Mouse (Mus musculus): Measurements from ENCODE around the gene Zfp652. TPM values are rescaled to one million over a fixed set of nuclear protein-coding genes. Genes with fewer than 3 reads are reported as not detected.
"Not testable (repeated sequence)": the region's sequence is repeated elsewhere in the genome, so short reads cannot be mapped to it uniquely, and the experiment has no call there.

Zfp652 gene
- total and polyA plus RNA-seq, 2 experiments from 2014 or later = 16.5 to 29.4 TPM

DNA sequence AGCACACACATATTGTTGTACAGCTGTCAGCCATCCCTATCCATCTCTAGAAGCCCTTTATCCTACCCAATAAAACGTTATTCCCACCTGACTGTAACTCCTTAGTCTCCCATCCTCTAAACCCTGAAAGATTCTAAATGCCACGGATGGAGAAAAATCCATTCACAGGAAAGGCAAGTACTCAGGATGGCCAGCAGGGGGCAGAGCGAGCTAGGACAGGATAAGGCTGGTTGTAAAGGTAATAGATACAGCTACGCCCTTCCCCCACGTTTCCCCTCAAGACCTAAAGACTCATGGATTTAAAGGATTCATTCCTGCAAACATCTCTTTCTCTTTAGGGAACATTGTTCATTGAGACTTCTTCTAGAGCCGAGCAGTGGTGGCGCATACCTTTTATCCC, 163.8 kb downstream of the Zfp652 start:
- H3K27me3 ChIP-seq (ENCODE audit: insufficient read depth, low read length) = no peaks in the 10 kb centered on the region
- H3K4me3 ChIP-seq (ENCODE audit: low read depth, low read length) = 0 out of 2 replicates have a peak overlapping the region, but pooled peaks have one; percentile 2
- no peak overlapping the region for H3K27ac ChIP-seq (ENCODE audit: low read depth, low read length)
- peak; percentile 85 for TF ChIP-seq CTCF (IDR thresholded peaks at IDR 0.05; ENCODE audit: low read depth)
- ATAC-seq = peak; percentile 59; the same call in 1 of the 2 replicates
- no peaks in the 10 kb centered on the region for H3K4me1 ChIP-seq (ENCODE audit: insufficient read depth)
- H3K36me3 ChIP-seq (ENCODE audit: insufficient read depth) = no peaks in the 10 kb centered on the region
- WGBS = 20% methylated on average over 7 of the region's 7 CpGs
- DNase-seq = peak; percentile 68
- H3K4me2 ChIP-seq (ENCODE audit: low read depth) = peak overlapping the region; percentile 26; the same call in 1 of the 2 replicates
- no peak overlapping the region for H3K9ac ChIP-seq
- H3K9me3 ChIP-seq (ENCODE audit: low read length) = no peaks in the 10 kb centered on the region

- not testable (repeated sequence) for DNase-seq
These were observed 167.4 kb downstream of the Zfp652 start for GRCm38 (mm10) chr11:95879861-95880260.

More at GRCm38 (mm10) chr11:95879861-95880260, 167.4 kb downstream of the Zfp652 start:
- not testable (repeated sequence) for H3K9me3 ChIP-seq (ENCODE audit: low read length); H3K9ac ChIP-seq; H3K27me3 ChIP-seq (ENCODE audit: insufficient read depth, low read length); H3K27ac ChIP-seq (ENCODE audit: low read depth, low read length); H3K36me3 ChIP-seq (ENCODE audit: insufficient read depth); ATAC-seq; H3K4me3 ChIP-seq (ENCODE audit: low read depth, low read length); H3K4me2 ChIP-seq (ENCODE audit: low read depth); H3K4me1 ChIP-seq (ENCODE audit: insufficient read depth)
- 81% methylated on average over 2 of the region's 2 CpGs for WGBS

Other genes starting within 250 kb of the Zfp652 start
- gene Nxph3, start 198.1 kb upstream of the Zfp652 start, total RNA-seq (2014; rRNA removed) = 35.7 and 45.8 TPM in 2 replicates
- gene Nxph3, start 198.1 kb upstream of the Zfp652 start, polyA plus RNA-seq (2015; fragmentation: Nextera tagmentation; extraction: Ambion mirVana) = 9.5 and 12.9 TPM in 2 replicates
- 5.8 and 8.2 TPM in 2 replicates for gene Ngfr, start 124.9 kb upstream of the Zfp652 start, total RNA-seq (2014; rRNA removed)
- 4.5 and 6.0 TPM in 2 replicates for gene Ngfr, start 124.9 kb upstream of the Zfp652 start, polyA plus RNA-seq (2015; fragmentation: Nextera tagmentation; extraction: Ambion mirVana)
- 130 and 149 TPM in 2 replicates for gene Phb, start 45.7 kb upstream of the Zfp652 start, total RNA-seq (2014; rRNA removed)
- gene Phb, start 45.7 kb upstream of the Zfp652 start, polyA plus RNA-seq (2015; fragmentation: Nextera tagmentation; extraction: Ambion mirVana) = 192 and 197 TPM in 2 replicates
- gene B130006D01Rik, start 10.9 kb downstream of the Zfp652 start, total RNA-seq (2014; rRNA removed) = 1.9 and 2.5 TPM in 2 replicates
- 0.10 and 0.47 TPM in 2 replicates for gene B130006D01Rik, start 10.9 kb downstream of the Zfp652 start, polyA plus RNA-seq (2015; fragmentation: Nextera tagmentation; extraction: Ambion mirVana)
- 0.90 and 2.7 TPM in 2 replicates for gene Phospho1, start 111.8 kb downstream of the Zfp652 start, total RNA-seq (2014; rRNA removed)
- gene Phospho1, start 111.8 kb downstream of the Zfp652 start, polyA plus RNA-seq (2015; fragmentation: Nextera tagmentation; extraction: Ambion mirVana) = not detected in 2 replicates
- 1.0 and 1.6 TPM in 2 replicates for gene Gngt2, start 124.5 kb downstream of the Zfp652 start, total RNA-seq (2014; rRNA removed)
- 1.9 and 2.9 TPM in 2 replicates for gene Gngt2, start 124.5 kb downstream of the Zfp652 start, polyA plus RNA-seq (2015; fragmentation: Nextera tagmentation; extraction: Ambion mirVana)
- 0.19 and 0.62 TPM in 2 replicates for gene Abi3, start 129.8 kb downstream of the Zfp652 start, total RNA-seq (2014; rRNA removed)
- gene Abi3, start 129.8 kb downstream of the Zfp652 start, polyA plus RNA-seq (2015; fragmentation: Nextera tagmentation; extraction: Ambion mirVana) = 1.4 and 1.5 TPM in 2 replicates
- gene B4galnt2, start 202.2 kb downstream of the Zfp652 start, total RNA-seq (2014; rRNA removed) = not detected in 2 replicates
- gene B4galnt2, start 202.2 kb downstream of the Zfp652 start, polyA plus RNA-seq (2015; fragmentation: Nextera tagmentation; extraction: Ambion mirVana) = not detected in 2 replicates

Measured in forebrain, postnatal 0 days (tissue).